ENCODE assay signal across 15 mouse cellular contexts in the genomic region with DNA sequence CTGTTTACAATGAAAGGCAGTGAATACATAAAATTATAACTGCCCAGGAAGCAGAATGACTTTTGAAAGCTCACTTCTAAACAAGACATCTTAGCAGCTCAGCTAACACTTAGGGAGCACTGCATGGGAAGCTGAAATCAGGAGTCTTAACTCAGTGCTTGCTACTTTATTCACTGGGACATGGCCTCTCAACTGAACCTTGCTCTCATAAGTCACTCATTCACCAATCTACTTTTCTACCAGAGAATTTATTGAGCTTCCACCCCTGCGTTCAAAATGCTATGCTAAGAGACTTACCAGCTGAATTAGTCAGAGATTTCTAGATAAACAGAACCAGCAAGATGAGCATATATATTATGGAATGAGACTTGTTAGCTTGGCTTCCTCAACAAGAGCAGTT.
"Had no signal": no experiment of that assay in that cellular context is flagged by ENCODE, and none has a peak within 500 bp of the region (broad histone marks: within the 10 kb centered on the region; RNA-seq: fewer than 3 reads in every experiment).

No protein-coding gene starts in this region.

- ATAC-seq: hindbrain, embryonic 16.5 days had no signal

- H3K27me3 ChIP-seq: liver, embryonic 13.5 days had no signal

- H3K9ac ChIP-seq: liver, embryonic 13.5 days had no signal

- H3K36me3 ChIP-seq: liver, embryonic 13.5 days had no signal

- H3K27ac ChIP-seq: kidney, postnatal 0 days; left cerebral cortex, adult 2 months; liver, embryonic 13.5 days; stomach, postnatal 0 days had no signal

- H3K4me3 ChIP-seq: left cerebral cortex, adult 2 months; liver, embryonic 13.5 days had no signal

- DNase-seq: layer of hippocampus, postnatal 36 days; liver, embryonic 13.5 days; lung, adult 2 months; lung, postnatal 14 days; lung, postnatal 4 days; midbrain, embryonic 14.5 days; right cerebral cortex, postnatal 14 days; right cerebral cortex, postnatal 4 days; thymus, adult 2 months; thymus, postnatal 14 days had no signal

- H3K9me3 ChIP-seq: liver, embryonic 13.5 days had no signal

- H3K4me1 ChIP-seq: liver, embryonic 13.5 days had no signal

- H3K4me2 ChIP-seq: liver, embryonic 13.5 days; midbrain, embryonic 11.5 days had no signal
